Mouse (Mus musculus): ENCODE results near the gene Frat2. TPM values are rescaled to one million over a fixed set of nuclear protein-coding genes. Genes with fewer than 3 reads are reported as not detected.

Gene Frat2
- polyA plus RNA-seq, 1 experiment: 10.0 TPM

DNA sequence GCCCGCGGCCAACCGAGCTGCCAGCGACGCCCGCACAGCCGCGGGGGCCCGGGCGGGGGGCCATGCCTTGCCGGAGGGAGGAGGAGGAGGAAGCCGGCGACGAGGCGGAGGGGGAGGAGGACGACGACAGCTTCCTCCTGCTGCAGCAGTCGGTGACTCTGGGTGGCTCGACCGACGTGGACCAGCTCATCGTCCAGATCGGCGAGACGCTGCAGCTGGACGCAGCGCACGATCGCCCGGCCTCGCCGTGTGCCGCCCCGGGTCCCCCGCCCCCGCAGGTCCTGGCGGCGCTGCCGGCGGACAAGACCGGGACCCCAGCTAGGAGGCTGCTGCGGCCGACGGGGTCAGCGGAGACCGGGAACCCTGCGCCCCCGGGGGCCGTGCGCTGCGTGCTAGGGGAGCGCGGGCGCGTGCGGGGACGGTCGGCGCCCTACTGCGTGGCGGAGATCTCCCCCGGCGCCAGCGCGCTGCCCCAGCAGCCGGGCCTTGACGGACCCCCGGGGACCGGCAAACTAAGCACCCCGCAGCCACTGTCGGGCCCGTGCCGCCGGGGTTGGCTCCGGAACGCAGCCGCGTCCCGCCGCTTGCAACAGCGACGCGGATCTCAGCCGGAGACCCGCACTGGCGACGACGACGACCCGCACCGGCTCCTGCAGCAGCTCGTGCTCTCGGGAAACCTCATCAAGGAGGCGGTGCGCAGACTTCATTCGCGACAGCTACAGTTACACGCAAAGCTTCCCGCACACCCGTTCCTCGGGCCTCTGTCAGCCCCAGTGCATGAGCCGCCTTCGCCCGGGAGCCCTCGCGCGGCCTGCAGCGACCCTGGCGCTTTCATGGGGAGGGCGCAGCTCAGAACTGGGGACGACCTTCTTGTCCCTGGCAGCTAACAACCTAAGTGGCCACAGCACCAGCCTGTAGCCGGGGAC is 17.6 kb downstream of the Frat2 start:
- Histone ChIP-seq H3K4me3 (ENCODE audit: low read depth, low read length) (peak overlapping the region; percentile 58), H3K9ac (ENCODE audit: low read depth, poor library complexity, severe bottlenecking) (peak overlapping the region; percentile 72), H3K27me3 (ENCODE audit: control insufficient read depth, insufficient read depth, low read length, poor library complexity, severe bottlenecking) (no peaks in the 10 kb centered on the region), H3K4me1 (ENCODE audit: control insufficient read depth, insufficient read depth, low read length) (no peaks in the 10 kb centered on the region), H3K9me3 (replicated peaks; ENCODE audit: control insufficient read depth, insufficient read depth, low read length, poor library complexity, severe bottlenecking) (no peaks in the 10 kb centered on the region), H3K36me3 (ENCODE audit: control insufficient read depth, insufficient read depth, low read length, poor library complexity, severe bottlenecking) (no peaks in the 10 kb centered on the region), H3K27ac (ENCODE audit: insufficient read depth, low read length) (no peak overlapping the region)
- TF ChIP-seq EP300 (IDR thresholded peaks at IDR 0.05; ENCODE audit: insufficient read depth, low read depth, low read length): no peak
- TF ChIP-seq CTCF (IDR thresholded peaks at IDR 0.05; ENCODE audit: low read depth, low read length): no peak
- TF ChIP-seq POLR2A (IDR thresholded peaks at IDR 0.05; ENCODE audit: insufficient read depth, low read length): no peak

DNA sequence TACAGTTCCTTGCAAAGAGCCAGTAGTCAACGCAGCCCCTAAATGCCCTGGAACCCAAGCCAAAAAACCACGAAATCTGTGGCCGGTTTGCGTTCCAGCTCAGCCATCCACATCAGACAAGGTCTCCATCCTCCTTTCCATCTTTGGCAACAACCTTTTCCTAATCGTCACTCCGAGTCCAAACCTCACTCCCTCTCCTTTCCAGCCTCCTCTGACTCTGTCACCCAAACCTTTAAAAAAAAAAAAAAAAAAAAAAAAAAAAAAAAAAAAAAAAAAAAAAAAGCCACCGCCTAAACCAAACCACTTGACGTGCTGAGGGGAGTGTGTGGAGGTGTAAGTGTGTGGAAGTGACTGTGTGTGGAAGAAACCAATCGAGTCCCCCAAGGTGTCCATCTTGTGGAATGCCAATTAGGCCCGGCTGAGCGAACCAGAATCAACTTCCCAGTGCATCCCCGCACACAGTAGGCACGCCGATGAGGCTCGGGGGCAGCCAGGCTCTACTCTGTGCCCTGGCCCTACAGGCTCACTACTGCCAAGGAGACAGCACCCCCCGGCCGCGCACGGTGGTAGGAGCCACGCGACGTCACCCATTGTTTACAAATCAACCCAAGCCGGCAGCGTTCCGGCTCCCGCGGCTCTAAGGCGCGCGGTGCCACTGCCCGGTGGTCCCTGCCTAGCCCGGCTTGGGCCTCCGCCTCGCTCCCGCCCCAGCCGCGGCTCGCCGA is 18.4 kb downstream of the Frat2 start, which contains the start of gene Frat1:
Gene Frat1 (plus strand): TSS at position 590 of the 725 bp plus-strand sequence.
- TF ChIP-seq POLR2A (IDR thresholded peaks at IDR 0.05; ENCODE audit: insufficient read depth, low read length) (no peak), EP300 (IDR thresholded peaks at IDR 0.05; ENCODE audit: insufficient read depth, low read depth, low read length) (no peak), CTCF (IDR thresholded peaks at IDR 0.05; ENCODE audit: low read depth, low read length) (no peak)
- Histone ChIP-seq H3K4me1 (ENCODE audit: control insufficient read depth, insufficient read depth, low read length) (no peaks in the 10 kb centered on the region), H3K36me3 (ENCODE audit: control insufficient read depth, insufficient read depth, low read length, poor library complexity, severe bottlenecking) (no peaks in the 10 kb centered on the region), H3K4me3 (ENCODE audit: low read depth, low read length) (peak within 1 kb of the TSS; percentile 58), H3K27me3 (ENCODE audit: control insufficient read depth, insufficient read depth, low read length, poor library complexity, severe bottlenecking) (no peaks in the 10 kb centered on the region), H3K9me3 (replicated peaks; ENCODE audit: control insufficient read depth, insufficient read depth, low read length, poor library complexity, severe bottlenecking) (no peaks in the 10 kb centered on the region), H3K27ac (ENCODE audit: insufficient read depth, low read length) (no peak within 1 kb of the TSS), H3K9ac (ENCODE audit: low read depth, poor library complexity, severe bottlenecking) (peak within 1 kb of the TSS; percentile 72)

- Histone ChIP-seq H3K4me3 (ENCODE audit: low read depth, low read length) (no peak overlapping the region), H3K27me3 (ENCODE audit: control insufficient read depth, insufficient read depth, low read length, poor library complexity, severe bottlenecking) (no peaks in the 10 kb centered on the region), H3K9ac (ENCODE audit: low read depth, poor library complexity, severe bottlenecking) (peak overlapping the region; percentile 72), H3K36me3 (ENCODE audit: control insufficient read depth, insufficient read depth, low read length, poor library complexity, severe bottlenecking) (no peaks in the 10 kb centered on the region), H3K9me3 (replicated peaks; ENCODE audit: control insufficient read depth, insufficient read depth, low read length, poor library complexity, severe bottlenecking) (no peaks in the 10 kb centered on the region), H3K27ac (ENCODE audit: insufficient read depth, low read length) (no peak overlapping the region), H3K4me1 (ENCODE audit: control insufficient read depth, insufficient read depth, low read length) (no peaks in the 10 kb centered on the region)
- TF ChIP-seq CTCF (IDR thresholded peaks at IDR 0.05; ENCODE audit: low read depth, low read length) (no peak), EP300 (IDR thresholded peaks at IDR 0.05; ENCODE audit: insufficient read depth, low read depth, low read length) (no peak), POLR2A (IDR thresholded peaks at IDR 0.05; ENCODE audit: insufficient read depth, low read length) (no peak)
Observed at GRCm38 (mm10) chr19:41828941-41829340, 19.0 kb downstream of the Frat2 start.

DNA sequence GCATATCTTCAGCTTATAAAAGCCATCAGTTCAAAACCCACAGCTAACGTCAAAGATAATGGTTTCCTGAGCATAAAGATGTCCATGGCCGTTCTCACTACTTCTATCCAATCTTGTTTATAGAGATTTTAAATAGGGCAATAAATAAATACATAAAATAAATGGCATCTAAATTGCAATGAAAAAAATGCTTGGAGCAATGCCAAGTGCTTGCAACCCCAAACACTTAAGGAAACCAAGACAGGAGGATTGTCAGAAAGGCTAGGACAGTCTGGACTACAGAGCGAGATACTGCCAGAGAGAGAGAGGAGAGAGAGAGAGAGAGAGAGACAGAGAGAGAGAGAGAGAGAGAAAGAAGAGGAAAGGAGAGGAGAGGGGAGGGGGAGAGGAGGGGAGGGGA is 21.4 kb downstream of the Frat2 start:
- TF ChIP-seq EP300 (IDR thresholded peaks at IDR 0.05; ENCODE audit: insufficient read depth, low read depth, low read length) (no peak), CTCF (IDR thresholded peaks at IDR 0.05; ENCODE audit: low read depth, low read length) (no peak), POLR2A (IDR thresholded peaks at IDR 0.05; ENCODE audit: insufficient read depth, low read length) (no peak)
- Histone ChIP-seq H3K4me1 (ENCODE audit: control insufficient read depth, insufficient read depth, low read length) (no peaks in the 10 kb centered on the region), H3K9ac (ENCODE audit: low read depth, poor library complexity, severe bottlenecking) (no peak overlapping the region), H3K9me3 (replicated peaks; ENCODE audit: control insufficient read depth, insufficient read depth, low read length, poor library complexity, severe bottlenecking) (no peaks in the 10 kb centered on the region), H3K4me3 (ENCODE audit: low read depth, low read length) (no peak overlapping the region), H3K27ac (ENCODE audit: insufficient read depth, low read length) (no peak overlapping the region), H3K27me3 (ENCODE audit: control insufficient read depth, insufficient read depth, low read length, poor library complexity, severe bottlenecking) (no peaks in the 10 kb centered on the region), H3K36me3 (ENCODE audit: control insufficient read depth, insufficient read depth, low read length, poor library complexity, severe bottlenecking) (no peaks in the 10 kb centered on the region)

GRCm38 (mm10) chr19:41824950-41825349 is 23.0 kb downstream of the Frat2 start:
- TF ChIP-seq CTCF (IDR thresholded peaks at IDR 0.05; ENCODE audit: low read depth, low read length): no peak
- no peak for TF ChIP-seq EP300 (IDR thresholded peaks at IDR 0.05; ENCODE audit: insufficient read depth, low read depth, low read length)
- TF ChIP-seq POLR2A (IDR thresholded peaks at IDR 0.05; ENCODE audit: insufficient read depth, low read length): no peak
- Histone ChIP-seq H3K4me1 (ENCODE audit: control insufficient read depth, insufficient read depth, low read length) (no peaks in the 10 kb centered on the region), H3K27me3 (ENCODE audit: control insufficient read depth, insufficient read depth, low read length, poor library complexity, severe bottlenecking) (no peaks in the 10 kb centered on the region), H3K36me3 (ENCODE audit: control insufficient read depth, insufficient read depth, low read length, poor library complexity, severe bottlenecking) (no peaks in the 10 kb centered on the region), H3K9me3 (replicated peaks; ENCODE audit: control insufficient read depth, insufficient read depth, low read length, poor library complexity, severe bottlenecking) (no peaks in the 10 kb centered on the region), H3K9ac (ENCODE audit: low read depth, poor library complexity, severe bottlenecking) (no peak overlapping the region), H3K4me3 (ENCODE audit: low read depth, low read length) (no peak overlapping the region), H3K27ac (ENCODE audit: insufficient read depth, low read length) (no peak overlapping the region)
